Mouse (Mus musculus) CH12.LX (cell line): ENCODE measurements around the gene Fam124a. TPM values are rescaled to one million over a fixed set of nuclear protein-coding genes. Genes with fewer than 3 reads are reported as not detected.

ENCODE experiments used
- DNase-seq: peaks from one replicate; pipeline ENCODE4 v3.0.0-alpha.2; 2013; ENCODE audit errors: extremely low read depth
- H3K27ac ChIP-seq: 2 replicates; pipeline ENCODE4 v1.5.1; 2012; ENCODE audit warnings: low read depth, mild to moderate bottlenecking, control low read depth, moderate library complexity; ENCODE audit not compliant: insufficient read depth
- H3K27me3 ChIP-seq: replicated peaks from 2 replicates; pipeline ENCODE3; 2012; ENCODE audit warnings: inconsistent platforms
- H3K36me3 ChIP-seq, 2 experiments: replicated peaks in 1 of 2; 2 replicates each; pipeline versions ENCODE3 to v1.6.1; 2012; ENCODE audit warnings: inconsistent platforms in 1 of 2, low read length in 1 of 2, mild to moderate bottlenecking in 1 of 2, mixed read lengths in 1 of 2, moderate library complexity in 1 of 2; ENCODE audit not compliant: control insufficient read depth in 1 of 2, insufficient read depth in 1 of 2
- H3K4me1 ChIP-seq, 2 experiments: 2 replicates each; pipeline ENCODE4 v1.6.1; 2012; ENCODE audit warnings: inconsistent platforms in 1 of 2, moderate library complexity in 1 of 2; ENCODE audit not compliant: insufficient read depth in 2 of 2, control insufficient read depth in 1 of 2
- H3K4me2 ChIP-seq: 2 replicates; pipeline ENCODE4 v1.6.1; 2012; ENCODE audit warnings: low read depth, mild to moderate bottlenecking, control low read depth; ENCODE audit not compliant: poor library complexity, insufficient read depth, severe bottlenecking
- H3K4me3 ChIP-seq, 3 experiments: fragments of 150-350 bp in 1 of 3; sonication (generic) in 1 of 3; replicated peaks in 1 of 3; 2 replicates each; pipeline versions ENCODE3 to v1.5.1; 2011 to 2012; ENCODE audit warnings: low read depth in 2 of 3, low read length in 2 of 3, mild to moderate bottlenecking in 2 of 3, moderate library complexity in 2 of 3, control low read depth in 1 of 3, improper control_type of control experiment in 1 of 3, inconsistent platforms in 1 of 3, mixed read lengths in 1 of 3; ENCODE audit not compliant: poor library complexity in 1 of 3
- H3K79me2 ChIP-seq: replicated peaks from 2 replicates; pipeline ENCODE4 v1.6.1; 2012; ENCODE audit warnings: mild to moderate bottlenecking, moderate library complexity; ENCODE audit not compliant: control insufficient read depth, poor library complexity, insufficient read depth, severe bottlenecking; ENCODE audit errors: extremely low read depth
- H3K9ac ChIP-seq: 2 replicates; pipeline ENCODE4 v1.6.1; 2012; ENCODE audit warnings: low read depth, mild to moderate bottlenecking, control low read depth, moderate library complexity; ENCODE audit not compliant: insufficient read depth
- H3K9me3 ChIP-seq: replicated peaks from 2 replicates; pipeline ENCODE3; 2012; ENCODE audit warnings: low read length, inconsistent platforms, mixed read lengths
- BHLHE40 ChIP-seq: IDR thresholded peaks from 2 replicates; pipeline ENCODE4 v1.6.1; 2011; ENCODE audit warnings: mild to moderate bottlenecking, low read depth, low read length, improper control_type of control experiment
- CHD2 ChIP-seq: IDR thresholded peaks from 2 replicates; pipeline ENCODE4 v1.6.1; 2011; ENCODE audit warnings: low read length, improper control_type of control experiment
- CTCF ChIP-seq, 2 experiments: IDR thresholded peaks in 1 of 2; conservative IDR thresholded peaks in 1 of 2; 2 replicates each; pipeline ENCODE4 v1.5.1; 2011 to 2012; ENCODE audit warnings: low read depth in 2 of 2, low read length in 2 of 2, improper control_type of control experiment in 1 of 2, inconsistent platforms in 1 of 2, mild to moderate bottlenecking in 1 of 2, moderate library complexity in 1 of 2
- EP300 ChIP-seq: IDR thresholded peaks from 2 replicates; pipeline ENCODE4 v1.6.1; 2011; ENCODE audit warnings: low read length, improper control_type of control experiment
- ETS1 ChIP-seq: conservative IDR thresholded peaks from 2 replicates; pipeline ENCODE4 v1.6.1; 2012; ENCODE audit warnings: low read depth, mild to moderate bottlenecking, inconsistent platforms, low read length, improper control_type of control experiment, moderate library complexity
- IRF4 ChIP-seq: IDR thresholded peaks from 2 replicates; pipeline ENCODE4 v1.6.1; 2014; ENCODE audit warnings: low read depth, mild to moderate bottlenecking, inconsistent platforms, low read length, improper control_type of control experiment
- JUN ChIP-seq: IDR thresholded peaks from 2 replicates; pipeline ENCODE4 v1.6.1; 2011; ENCODE audit warnings: low read depth, mild to moderate bottlenecking, low read length, improper control_type of control experiment, moderate library complexity; ENCODE audit not compliant: insufficient read depth
- JUND ChIP-seq: conservative IDR thresholded peaks from 2 replicates; pipeline ENCODE4 v1.6.1; 2011; ENCODE audit warnings: low read depth, low read length, improper control_type of control experiment
- MAZ ChIP-seq: IDR thresholded peaks from 2 replicates; pipeline ENCODE4 v1.6.1; 2012; ENCODE audit warnings: low read depth, mild to moderate bottlenecking, inconsistent platforms, low read length, improper control_type of control experiment, moderate library complexity
- MEF2A ChIP-seq: IDR thresholded peaks from 2 replicates; pipeline ENCODE4 v1.6.1; 2014; ENCODE audit warnings: low read depth, mild to moderate bottlenecking, inconsistent platforms, low read length, improper control_type of control experiment, borderline replicate concordance
- MXI1 ChIP-seq: IDR thresholded peaks from 2 replicates; pipeline ENCODE4 v1.6.1; 2011; ENCODE audit warnings: mild to moderate bottlenecking, low read depth, low read length, improper control_type of control experiment
- RAD21 ChIP-seq: IDR thresholded peaks from 2 replicates; pipeline ENCODE4 v1.6.1; 2011; ENCODE audit warnings: low read depth, mild to moderate bottlenecking, low read length, improper control_type of control experiment, moderate library complexity
- TBP ChIP-seq: conservative IDR thresholded peaks from 2 replicates; pipeline ENCODE4 v1.6.1; 2011; ENCODE audit warnings: low read depth, low read length, improper control_type of control experiment
- ZKSCAN1 ChIP-seq: IDR thresholded peaks from 2 replicates; pipeline ENCODE4 v1.6.1; 2012; ENCODE audit warnings: low read depth, inconsistent platforms, low read length, improper control_type of control experiment, borderline replicate concordance
- ZNF384 ChIP-seq: IDR thresholded peaks from 2 replicates; pipeline ENCODE4 v1.6.1; 2012; ENCODE audit warnings: low read depth, low read length, improper control_type of control experiment, inconsistent platforms
- dilution Hi-C: fragments of 300-500 bp; cut with MboI; formaldehyde crosslinking; loops from 2 replicates; pipeline ENCODE4 v1.14.3; 2020; ENCODE audit warnings: low sequenced_read_pairs; ENCODE audit not compliant: extremely low pct_unique_long_range_greater_than_20kb, extremely low pct_ligation_motif_present
- in situ Hi-C: fragments of 300-500 bp; cut with MboI; formaldehyde crosslinking; loops from 3 replicates; pipeline ENCODE4 v1.14.3; 2019; ENCODE audit warnings: low sequenced_read_pairs, low pct_ligation_motif_present, low pct_unique_long_range_greater_than_20kb, mixed read lengths
- polyA plus RNA-seq: library from polyadenylated mRNA; unstranded; fragments of >175 nt; gene quantifications from 2 replicates; pipeline ENCODE4 v1.2.1, GENCODE M21; 2012; ENCODE audit warnings: low read depth; ENCODE audit not compliant: insufficient read length
- total RNA-seq, 2 experiments: library from RNA; depleted of rRNA; stranded (reverse); fragments of 300-350 nt in 1 of 2; fragments of >200 nt in 1 of 2; gene quantifications; 2 replicates each; pipeline ENCODE4 v1.2.3; 2012 to 2014

Fam124a gene
- total and polyA plus RNA-seq, 3 experiments: 0.13 TPM; not detected in 2

DNA sequence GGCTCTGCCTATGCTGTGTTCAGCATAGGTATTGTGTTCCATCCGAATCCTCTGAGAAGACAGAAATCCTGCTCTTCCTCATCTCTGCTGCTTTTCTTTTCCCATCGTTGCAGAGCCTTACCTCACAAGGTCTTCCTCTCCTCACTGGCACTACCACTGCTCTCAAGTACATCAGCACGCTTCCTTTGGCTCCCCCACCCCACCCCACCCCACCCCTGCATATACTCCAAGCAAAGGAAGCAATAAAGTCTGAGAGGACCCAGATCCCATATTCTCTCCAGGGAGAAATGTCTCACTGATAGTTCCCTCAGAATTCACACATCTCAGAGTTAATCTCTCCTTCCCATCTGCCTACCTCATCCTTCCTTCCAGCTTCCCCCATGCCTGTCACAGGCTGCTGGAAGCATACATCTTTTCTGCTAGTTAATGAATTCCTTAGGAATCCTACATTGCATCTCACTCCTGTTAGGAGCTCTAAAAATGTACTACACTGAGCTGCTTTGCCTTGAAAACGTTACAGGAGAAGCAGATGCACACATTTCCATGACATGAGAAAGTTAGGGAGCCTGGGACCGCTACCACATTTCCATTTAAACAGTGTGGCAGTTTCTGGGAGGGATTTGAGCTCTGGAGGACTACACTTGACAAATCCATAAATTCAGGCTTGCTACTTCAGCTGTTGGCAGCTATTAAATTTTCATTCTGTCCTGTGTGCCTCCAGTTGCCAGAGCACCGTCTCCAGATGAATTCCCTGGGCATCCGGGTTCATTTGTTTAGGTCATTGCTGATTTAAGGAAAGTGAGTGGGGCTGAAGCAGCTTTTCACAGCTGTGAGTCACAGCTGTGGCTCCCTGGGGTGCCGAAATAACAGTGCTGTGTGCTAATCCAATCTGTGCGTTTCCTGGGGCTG lies 82.2 kb downstream of the Fam124a start:
- DNase-seq: no peak
- Histone ChIP-seq H3K27me3 (no peaks in the 10 kb centered on the region), H3K79me2 (no peaks in the 10 kb centered on the region), H3K9ac (no peak overlapping the region), H3K4me3 (no peak overlapping the region), H3K4me1 (peaks cover 2 to 5% of the 10 kb centered on the region in 2 experiments; a peak in 1 of 4 replicates), H3K27ac (no peak overlapping the region)
- TF ChIP-seq BHLHE40 (no peak), EP300 (no peak), JUND (no peak)
- TF ChIP-seq, all 38 proteins: peak for 0
- Histone ChIP-seq H3K4me2 (no peak overlapping the region), H3K36me3 (no peaks in the 10 kb centered on the region), H3K9me3 (no peaks in the 10 kb centered on the region)
- dilution Hi-C loops (no loop called here), in situ Hi-C loops (no loop called here)

DNA sequence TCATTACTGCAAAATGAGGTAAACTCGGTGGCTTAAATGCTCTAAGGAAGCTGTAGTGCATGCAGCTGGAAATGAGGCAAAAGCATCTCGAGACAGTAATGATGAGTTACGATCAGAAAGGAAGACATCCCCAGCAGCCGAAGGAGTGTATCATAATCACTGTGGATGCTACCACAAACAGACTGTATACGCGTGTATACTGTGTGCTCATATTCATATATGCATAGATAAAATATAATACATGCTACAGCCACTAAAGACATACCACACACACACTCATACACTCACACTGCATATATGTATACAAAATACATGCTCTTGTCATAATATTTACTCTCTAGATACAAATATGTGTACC lies 82.8 kb downstream of the Fam124a start:
- Histone ChIP-seq H3K27me3 (no peaks in the 10 kb centered on the region), H3K4me1 (peaks cover 2 to 5% of the 10 kb centered on the region in 2 experiments; a peak in 1 of 4 replicates), H3K9me3 (no peaks in the 10 kb centered on the region), H3K4me2 (no peak overlapping the region)
- dilution Hi-C loops: no loop called here
- no peak for TF ChIP-seq IRF4
- TF ChIP-seq MAZ: no peak
- no peak for TF ChIP-seq ZKSCAN1
- no peak for TF ChIP-seq ETS1
- TF ChIP-seq RAD21: no peak
- no peak for TF ChIP-seq EP300
- TF ChIP-seq MXI1: no peak
- TF ChIP-seq MEF2A: no peak
- no peak for TF ChIP-seq CTCF (conservative IDR thresholded peaks at IDR 0.05 in 1 of 2, IDR thresholded peaks at IDR 0.05 in 1 of 2; ENCODE audit: low read depth in 2 of 2, low read length in 2 of 2)
- TF ChIP-seq TBP: no peak
- TF ChIP-seq CHD2: no peak
- no peak for TF ChIP-seq ZNF384
- no peak for TF ChIP-seq JUN
- TF ChIP-seq JUND: no peak
- TF ChIP-seq, all 38 proteins: peak for 0
- H3K9ac ChIP-seq: no peak overlapping the region
- no peak overlapping the region for H3K4me3 ChIP-seq
- no peaks in the 10 kb centered on the region for H3K79me2 ChIP-seq
- H3K36me3 ChIP-seq: no peaks in the 10 kb centered on the region
- no peak overlapping the region for H3K27ac ChIP-seq
- DNase-seq: no peak
- in situ Hi-C loops: no loop called here
